Mouse (Mus musculus): Measurements from ENCODE around the gene Olfr1226.

GRCm38 (mm10) chr2:89196325-89196982 lies 3.4 kb downstream of the Olfr1226 start:
- TF ChIP-seq CTCF (IDR thresholded peaks at IDR 0.05) (no peak), POLR2A (IDR thresholded peaks at IDR 0.05; ENCODE audit: insufficient read depth, low read depth, low read length) (no peak)

Measured in heart, adult 2 months (tissue).